18 mouse cellular contexts compared by ENCODE assay signal in genomic region chr12:80814529-80814928, GRCm38 (mm10). TPM values are rescaled to one million over a fixed set of nuclear protein-coding genes. Genes with fewer than 3 reads are reported as not detected.
"Had no signal": no experiment of that assay in that cellular context is flagged by ENCODE, and none has a peak within 500 bp of the region (broad histone marks: within the 10 kb centered on the region; RNA-seq: fewer than 3 reads in every experiment).

No protein-coding gene starts in this region.

- H3K4me3 ChIP-seq: limb, embryonic 13.5 days; midbrain, embryonic 10.5 days; myocyte; neural tube, embryonic 15.5 days had no signal

- H3K27me3 ChIP-seq: limb, embryonic 13.5 days; neural tube, embryonic 15.5 days had no signal

- H3K27ac ChIP-seq: limb, embryonic 13.5 days; midbrain, embryonic 10.5 days; neural tube, embryonic 15.5 days had no signal

- DNase-seq: kidney, adult 8-10 months; kidney, postnatal 25 days; left cerebral cortex, postnatal 4 days; lung, adult 2 months; lung, postnatal 36 days; midbrain, embryonic 14.5 days; retina, postnatal 1 day; right cerebral cortex, postnatal 14 days; thymus, postnatal 36 days had no signal

- H3K9me3 ChIP-seq: limb, embryonic 13.5 days; midbrain, embryonic 10.5 days; neural tube, embryonic 15.5 days had no signal

- H3K36me3 ChIP-seq: limb, embryonic 13.5 days; midbrain, embryonic 10.5 days; neural tube, embryonic 15.5 days had no signal

- H3K4me2 ChIP-seq: limb, embryonic 13.5 days; neural tube, embryonic 15.5 days had no signal

- ATAC-seq: intestine, postnatal 0 days; lung, postnatal 0 days had no signal

- H3K9ac ChIP-seq: limb, embryonic 13.5 days; neural tube, embryonic 15.5 days had no signal

RNA-seq across cellular contexts. Expression of gene Ccdc177, which starts 54.0 kb away (rescaled TPM):
- total RNA-seq: megakaryocyte, adult 5-6 weeks had no signal
- polyA plus RNA-seq: lung, adult 2 months; myocyte; spleen, adult 2 months; thymus, postnatal 0 days had no signal
